Comparison of ENCODE assay signal across 28 mouse cellular contexts in genomic region chr2:135757478-135757877, GRCm38 (mm10).
"Had no signal": no experiment of that assay in that cellular context is flagged by ENCODE, and none has a peak within 500 bp of the region (broad histone marks: within the 10 kb centered on the region; RNA-seq: fewer than 3 reads in every experiment).

No protein-coding gene starts in this region.

- H3K4me2 ChIP-seq: heart, embryonic 11.5 days; heart, embryonic 13.5 days; heart, embryonic 15.5 days; hindbrain, embryonic 12.5 days; hindbrain, embryonic 14.5 days; intestine, embryonic 15.5 days; limb, embryonic 12.5 days; liver, embryonic 11.5 days; liver, embryonic 13.5 days; liver, embryonic 15.5 days had no signal

- ATAC-seq: forebrain, embryonic 16.5 days; hindbrain, embryonic 16.5 days; inflammation-experienced regulatory T-cells, adult 6 months; intestine, embryonic 15.5 days; intestine, postnatal 0 days had no signal

- H3K4me1 ChIP-seq: hindbrain, embryonic 10.5 days; hindbrain, embryonic 12.5 days; intestine, embryonic 15.5 days; limb, embryonic 10.5 days had no signal

- H3K27me3 ChIP-seq: heart, embryonic 13.5 days; heart, embryonic 15.5 days; hindbrain, embryonic 12.5 days; intestine, embryonic 15.5 days; limb, embryonic 12.5 days; liver, embryonic 13.5 days; liver, embryonic 15.5 days had no signal

- H3K9me3 ChIP-seq: heart, embryonic 13.5 days; heart, embryonic 15.5 days; hindbrain, embryonic 10.5 days; hindbrain, embryonic 12.5 days; intestine, embryonic 15.5 days; limb, embryonic 10.5 days; limb, embryonic 12.5 days; liver, embryonic 13.5 days; liver, embryonic 15.5 days had no signal

- H3K27ac ChIP-seq: gastrocnemius, adult 2 months; heart, adult 2 months; heart, embryonic 13.5 days; heart, embryonic 15.5 days; hindbrain, embryonic 10.5 days; hindbrain, embryonic 12.5 days; hindbrain, embryonic 14.5 days; intestine, embryonic 15.5 days; layer of hippocampus, adult 2 months; left cerebral cortex, adult 2 months; limb, embryonic 10.5 days; limb, embryonic 12.5 days; liver, embryonic 13.5 days; liver, embryonic 15.5 days had no signal

- DNase-seq: gastrocnemius, adult 2 months; gastrocnemius, postnatal 10 days; gastrocnemius, postnatal 25 days; heart, adult 2 months; heart, postnatal 14 days; heart, postnatal 4 days; kidney, adult 2 months; kidney, postnatal 25 days; kidney, postnatal 4 days; liver; liver, embryonic 13.5 days had no signal

- H3K9ac ChIP-seq: heart, embryonic 13.5 days; heart, embryonic 15.5 days; hindbrain, embryonic 12.5 days; hindbrain, embryonic 14.5 days; intestine, embryonic 15.5 days; limb, embryonic 12.5 days; liver, embryonic 13.5 days; liver, embryonic 15.5 days had no signal

- H3K36me3 ChIP-seq: heart, embryonic 13.5 days; heart, embryonic 15.5 days; hindbrain, embryonic 10.5 days; hindbrain, embryonic 12.5 days; intestine, embryonic 15.5 days; limb, embryonic 10.5 days; limb, embryonic 12.5 days; liver, embryonic 13.5 days; liver, embryonic 15.5 days had no signal

- H3K4me3 ChIP-seq: gastrocnemius, adult 2 months; heart, adult 2 months; heart, embryonic 13.5 days; heart, embryonic 15.5 days; hindbrain, embryonic 10.5 days; hindbrain, embryonic 12.5 days; intestine, embryonic 15.5 days; layer of hippocampus, adult 2 months; left cerebral cortex, adult 2 months; limb, embryonic 10.5 days; limb, embryonic 12.5 days; liver, embryonic 13.5 days; liver, embryonic 15.5 days had no signal
